Mouse (Mus musculus) spleen, adult 2 months (tissue): ENCODE data around the gene Carns1.

Source experiments
- CTCF ChIP-seq: fragments of 200-500 bp; IDR thresholded peaks from 2 replicates; pipeline ENCODE4 v1.5.1; 2011; ENCODE audit warnings: mild to moderate bottlenecking, inconsistent platforms; ENCODE audit not compliant: insufficient read depth, insufficient read length, insufficient replicate concordance; ENCODE audit errors: extremely low read depth
- POLR2A ChIP-seq: fragments of 200-500 bp; IDR thresholded peaks from 2 replicates; pipeline ENCODE4 v1.6.1; 2011; ENCODE audit warnings: low read depth, low read length, inconsistent platforms

DNA sequence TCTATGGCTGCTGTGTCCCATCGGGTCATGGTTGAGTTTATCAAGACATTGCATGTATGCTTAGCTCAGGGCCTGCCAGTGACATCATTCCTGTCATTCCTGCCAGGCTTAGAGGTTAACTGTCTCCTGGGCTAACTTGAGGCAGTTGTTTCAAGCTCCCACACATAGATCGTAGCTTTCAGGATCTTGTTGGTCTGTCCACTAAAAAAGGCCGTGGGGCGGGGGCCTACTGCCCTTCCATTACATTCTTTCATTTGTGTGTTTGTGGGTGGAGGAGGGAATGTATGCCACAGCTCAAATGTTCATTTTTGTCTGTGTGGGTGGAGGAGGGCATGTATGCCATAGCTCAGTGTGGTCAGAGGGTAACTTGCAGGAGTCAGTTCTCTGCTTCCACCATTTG lies 45.2 kb downstream of the Carns1 start:
- TF ChIP-seq POLR2A (no peak), CTCF (no peak)
